Mouse (Mus musculus): ENCODE measurements around the gene Ak6. TPM values are rescaled to one million over a fixed set of nuclear protein-coding genes. Genes with fewer than 3 reads are reported as not detected.

The Ak6 gene
- total RNA-seq, 2 experiments from 2014 or later: 91.6 to 91.8 TPM

GRCm38 (mm10) chr13:100651439-100652186 is 834 bp downstream of the Ak6 start, which contains the start of gene Taf9:
Taf9 (plus strand) TSS chr13:100651579.
- intact Hi-C loops (cut with DNase I): loop anchor here (5.0 kb wide), 1 partner anchor 544 kb away; the partner anchor contains the start of gene Serf1
- peak in 1 of 2 experiments; percentile 7 for DNase-seq (ENCODE audit: low spot score in 2 of 2)

- intact Hi-C loops (cut with DNase I): no loop called here
- no peak for DNase-seq (ENCODE audit: low spot score in 2 of 2)
These were observed 7.3 kb downstream of the Ak6 start for GRCm38 (mm10) chr13:100658091-100658490.

- intact Hi-C loops (cut with DNase I): no loop called here
These were observed 9.2 kb downstream of the Ak6 start for GRCm38 (mm10) chr13:100659864-100660456.

DNA sequence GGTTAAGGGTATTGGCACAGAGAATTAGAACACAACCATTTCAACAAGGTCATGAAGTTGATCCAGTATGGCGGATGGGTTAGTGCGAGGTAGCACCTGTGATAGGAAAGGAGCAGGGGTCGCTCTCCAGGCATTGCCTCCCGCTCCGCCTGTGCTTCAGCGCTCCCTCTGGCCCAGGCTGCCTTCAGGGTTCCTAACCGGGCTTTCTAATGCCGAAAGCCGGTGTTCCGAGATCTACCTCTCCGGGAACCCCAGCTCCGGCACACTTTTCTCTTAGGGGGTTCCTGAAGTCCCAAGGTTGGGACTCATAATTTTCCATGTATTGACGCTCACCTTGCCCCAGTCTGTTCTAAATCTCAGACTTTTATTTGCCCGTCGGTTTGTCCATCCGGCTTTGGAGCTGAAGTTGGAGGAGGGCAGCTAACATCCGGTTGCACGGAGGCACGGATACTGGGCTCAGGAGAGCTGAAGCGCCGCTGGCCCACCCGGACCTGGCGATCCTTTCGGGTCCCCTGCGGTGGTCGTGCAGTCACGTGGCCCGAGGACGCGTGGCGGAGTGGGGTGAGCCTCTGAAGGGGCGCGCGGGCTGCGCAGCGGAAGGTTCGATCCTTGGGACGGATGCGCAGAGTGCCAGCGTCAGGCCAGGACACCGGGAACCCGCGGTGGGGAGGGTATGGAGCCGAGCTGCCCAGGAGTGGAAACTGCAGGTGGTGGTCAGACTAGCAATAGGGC is 18.7 kb downstream of the Ak6 start, which contains the start of gene Ccdc125:
Gene Ccdc125, plus strand, starts transcription at position 427 of the 732 bp plus-strand sequence.
- no peak for DNase-seq (ENCODE audit: low spot score in 2 of 2)
- intact Hi-C loops (cut with DNase I): no loop called here

More at GRCm38 (mm10) chr13:100659864-100660456, 9.2 kb downstream of the Ak6 start:
- peak; percentile 51 to 66 for DNase-seq (ENCODE audit: low spot score in 2 of 2)

DNA sequence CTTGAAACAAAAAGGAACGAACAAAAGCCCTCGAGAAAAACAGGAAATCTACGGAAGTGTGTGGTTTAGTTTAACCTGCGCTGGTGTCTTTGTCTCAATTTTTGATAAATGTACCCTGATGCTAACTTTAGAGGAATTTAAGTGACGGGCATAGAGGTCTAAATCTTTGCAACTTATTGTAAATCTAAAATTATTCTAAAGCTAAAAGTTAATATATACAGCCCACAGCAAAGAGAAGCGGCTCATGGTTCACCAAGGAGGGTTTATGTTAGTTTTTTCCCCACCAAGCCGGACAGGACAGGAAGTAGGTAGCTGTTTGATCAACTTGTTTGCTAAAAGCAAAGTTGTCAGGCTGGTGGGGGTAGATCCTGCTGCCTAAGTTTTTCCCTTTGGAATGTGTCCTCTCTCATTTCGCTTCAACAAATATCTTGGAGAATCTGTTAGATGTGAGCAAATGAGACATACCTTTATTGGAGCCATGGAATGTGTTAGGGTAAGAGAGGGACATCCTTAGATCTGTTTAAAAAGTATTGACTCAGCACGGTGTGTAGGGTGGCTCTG is 19.5 kb downstream of the Ak6 start:
- intact Hi-C loops (cut with DNase I): no loop called here
- no peak for DNase-seq (ENCODE audit: low spot score in 2 of 2)

GRCm38 (mm10) chr13:100675936-100676635 is 25.3 kb downstream of the Ak6 start:
- intact Hi-C loops (cut with DNase I): no loop called here
- DNase-seq (ENCODE audit: low spot score in 2 of 2): no peak

DNA sequence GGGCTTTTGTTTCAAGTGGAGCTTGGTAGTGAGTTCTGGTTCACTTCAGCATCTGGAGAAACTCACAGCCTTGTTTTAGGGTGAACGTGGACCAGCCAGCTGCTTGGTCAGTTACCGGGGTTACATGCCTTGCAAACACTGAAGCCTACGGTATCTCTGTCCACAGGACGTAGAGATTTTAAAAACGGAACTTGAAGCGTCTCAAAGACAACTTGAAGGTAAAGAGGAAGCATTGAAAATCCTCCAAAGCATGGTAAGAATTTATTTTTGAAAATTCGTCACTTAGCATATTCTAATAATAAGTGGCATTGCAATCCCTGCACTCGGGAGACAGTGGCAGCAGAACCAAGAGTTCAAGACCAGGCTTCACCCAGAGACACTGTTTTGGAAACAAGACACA is 30.8 kb downstream of the Ak6 start:
- intact Hi-C loops (cut with DNase I): no loop called here

GRCm38 (mm10) chr13:100682837-100683236 is 32.1 kb downstream of the Ak6 start:
- intact Hi-C loops (cut with DNase I): no loop called here
- DNase-seq (ENCODE audit: low spot score in 2 of 2): no peak

More for the DNA sequence above, 30.8 kb downstream of the Ak6 start:
- DNase-seq (ENCODE audit: low spot score in 2 of 2): no peak

DNA sequence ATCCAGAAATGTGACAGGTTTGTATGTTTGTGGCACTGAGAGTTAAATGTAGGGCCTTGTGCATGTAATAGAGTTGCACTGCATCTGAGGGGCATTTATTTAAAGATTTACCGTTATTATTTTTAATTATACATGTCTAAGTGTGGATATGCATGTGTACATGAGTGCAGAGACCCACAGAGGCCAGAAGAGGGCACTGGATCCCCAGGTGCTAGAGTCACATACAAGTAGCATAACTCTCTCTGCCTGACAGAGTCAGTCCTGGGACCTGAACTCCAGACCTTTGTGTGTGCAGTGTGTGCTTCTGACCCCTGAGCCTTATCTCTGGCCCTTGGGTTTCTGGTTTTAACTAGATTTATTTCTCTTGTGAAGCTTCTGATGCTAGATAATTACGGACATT is 33.6 kb downstream of the Ak6 start:
- intact Hi-C loops (cut with DNase I): no loop called here
- no peak for DNase-seq (ENCODE audit: low spot score in 2 of 2)

GRCm38 (mm10) chr13:100687513-100687912 is 36.7 kb downstream of the Ak6 start:
- DNase-seq (ENCODE audit: low spot score in 2 of 2): no peak
- intact Hi-C loops (cut with DNase I): no loop called here

- no peak for DNase-seq (ENCODE audit: low spot score in 2 of 2)
- intact Hi-C loops (cut with DNase I): no loop called here
These were observed 46.8 kb downstream of the Ak6 start for GRCm38 (mm10) chr13:100697541-100697940.

DNA sequence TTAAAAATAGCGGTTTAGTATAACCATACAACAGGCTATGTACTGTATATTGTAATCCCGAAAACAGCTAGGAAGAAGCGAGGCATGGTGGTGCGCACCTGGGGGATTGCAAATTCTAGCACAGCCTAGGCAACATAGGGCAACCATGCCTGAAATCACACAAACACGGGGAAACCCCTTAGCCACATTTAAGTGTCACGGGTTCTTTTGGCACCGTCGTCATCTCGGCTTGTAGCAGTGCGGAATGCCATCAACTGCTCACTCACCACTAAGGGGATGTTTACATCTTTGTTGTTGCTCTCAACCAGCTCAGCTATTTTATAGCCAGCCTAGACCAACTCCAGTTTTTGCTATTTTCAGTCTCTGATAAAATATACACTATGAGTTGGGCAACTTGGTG is 48.1 kb downstream of the Ak6 start:
- intact Hi-C loops (cut with DNase I): no loop called here
- no peak for DNase-seq (ENCODE audit: low spot score in 2 of 2)

DNA sequence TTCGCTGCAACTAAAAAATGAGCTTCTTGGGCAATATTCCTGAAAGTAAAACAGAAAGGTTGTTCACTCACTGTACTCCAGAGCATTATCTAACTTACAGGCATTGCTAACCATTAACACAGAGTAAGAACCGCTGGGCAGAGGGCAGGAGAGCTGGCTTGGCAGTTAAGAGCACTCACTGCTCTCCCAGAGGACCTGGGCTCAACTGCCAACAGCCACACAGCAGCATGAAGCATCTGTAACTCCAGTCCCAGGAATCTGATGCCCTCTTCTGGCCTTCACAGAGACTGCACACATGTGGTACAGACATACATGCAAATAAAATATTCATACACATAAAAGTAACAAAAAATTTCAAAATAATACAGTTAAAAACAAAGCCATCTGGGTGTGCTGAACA is 52.7 kb downstream of the Ak6 start:
- intact Hi-C loops (cut with DNase I): no loop called here
- peak in 1 of 2 experiments; percentile 9 for DNase-seq (ENCODE audit: low spot score in 2 of 2)

DNA sequence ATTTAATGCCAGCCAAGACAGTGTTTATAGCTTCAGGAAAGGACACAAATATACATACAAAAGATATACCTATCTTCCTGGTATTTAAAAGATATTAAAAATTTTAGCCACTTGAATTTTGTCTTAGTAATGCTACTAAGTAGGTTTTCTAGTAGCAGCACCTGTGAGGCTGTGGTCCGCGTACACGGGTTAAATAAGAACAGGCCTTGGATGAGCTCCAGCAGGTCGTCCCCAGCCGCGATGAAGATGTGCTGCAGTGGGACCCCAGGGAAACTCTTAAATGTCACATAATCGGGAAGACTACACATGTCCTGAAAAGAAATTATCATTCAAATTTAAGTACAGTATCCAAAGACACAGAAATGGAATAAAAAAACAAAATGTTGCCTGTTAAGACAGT is 55.4 kb downstream of the Ak6 start:
- DNase-seq (ENCODE audit: low spot score in 2 of 2): no peak
- intact Hi-C loops (cut with DNase I): no loop called here

DNA sequence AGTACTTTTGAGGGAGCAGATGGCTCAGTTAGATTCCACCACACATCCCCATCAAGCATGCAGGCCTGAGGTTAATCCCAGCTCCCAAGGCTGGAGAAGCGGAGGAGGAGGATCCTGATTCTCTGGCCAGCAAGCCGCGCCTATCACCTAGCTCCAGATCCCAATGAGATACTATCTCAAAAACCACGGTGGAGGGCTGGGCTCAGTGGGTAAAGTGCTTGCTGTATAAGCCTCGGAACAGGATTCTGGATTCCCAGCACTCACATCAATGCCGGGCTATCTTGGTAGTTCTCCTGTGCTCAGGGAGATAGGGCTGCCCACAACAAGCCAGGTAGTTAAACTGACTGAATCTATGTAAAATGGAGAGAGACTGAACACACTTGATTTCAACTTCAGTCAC is 64.7 kb downstream of the Ak6 start:
- intact Hi-C loops (cut with DNase I): loop anchor here (10.0 kb wide), 3 partner anchors 71 to 231 kb away; no protein-coding TSS in a partner anchor
- no peak for DNase-seq (ENCODE audit: low spot score in 2 of 2)
